ENCODE assay signal across 31 mouse cellular contexts in genomic region chr12:35013950-35014349, GRCm38 (mm10). TPM values are rescaled to one million over a fixed set of nuclear protein-coding genes. Genes with fewer than 3 reads are reported as not detected.
DNase-seq lines count a peak whose midpoint lies in the region; ATAC-seq and TF ChIP-seq lines count a peak whose summit lies in the region.
"Had no signal": no experiment of that assay in that cellular context is flagged by ENCODE, and none has a peak within 500 bp of the region (broad histone marks: within the 10 kb centered on the region; RNA-seq: fewer than 3 reads in every experiment).

No protein-coding gene starts in this region.

- WGBS in heart, adult 2 months, result 55% methylated on average over 2 of the region's 2 CpGs

- TF ChIP-seq EP300 in heart, adult 2 months (IDR thresholded peaks at IDR 0.05; ENCODE audit: insufficient read depth, low read depth, low read length), result no peak

- no peaks in the 10 kb centered on the region for H3K27me3 ChIP-seq in heart, adult 2 months (ENCODE audit: control insufficient read depth, insufficient read depth, low read length)
- H3K27me3 ChIP-seq: embryonic facial prominence, embryonic 13.5 days; embryonic facial prominence, embryonic 15.5 days; forebrain, embryonic 12.5 days had no signal

- peak; percentile 30 for ATAC-seq in granulocyte monocyte progenitor cell, adult 5-6 weeks (replicated peaks; ENCODE audit: poor library complexity, severe bottlenecking)
- ATAC-seq: forebrain, embryonic 14.5 days; forebrain, embryonic 16.5 days; Patski had no signal

- H3K27ac ChIP-seq in heart, adult 2 months, result no peak overlapping the region
- H3K27ac ChIP-seq in gastrocnemius, adult 2 months, result no peak overlapping the region
- H3K27ac ChIP-seq: embryonic facial prominence, embryonic 13.5 days; embryonic facial prominence, embryonic 15.5 days; forebrain, embryonic 10.5 days; forebrain, embryonic 12.5 days had no signal

- no peaks in the 10 kb centered on the region for H3K4me1 ChIP-seq in heart, adult 2 months (ENCODE audit: control insufficient read depth, insufficient read depth, low read length)
- H3K4me1 ChIP-seq: embryonic facial prominence, embryonic 15.5 days had no signal

- peak; percentile 85 for DNase-seq in heart, adult 11 months
- DNase-seq in heart, adult 2 months, result no peak
- DNase-seq in 416B (ENCODE audit: low read depth), result peak; percentile 46
- peak; percentile 4 for DNase-seq in R1 (ENCODE audit: low read depth, low spot score)
- no peak for DNase-seq in cerebellum, adult 11 months
- DNase-seq in gastrocnemius, adult 2 months, result no peak
- no peak for DNase-seq in ovary, postnatal 10 days (ENCODE audit: low spot score)
- DNase-seq: adrenal gland, adult 2 months; adrenal gland, postnatal 10 days; adrenal gland, postnatal 25 days; cerebellum, adult 11-12 months; cerebellum, adult 2 months; cerebellum, adult 9-10 months; cerebellum, postnatal 10 days; cerebellum, postnatal 25 days; embryo, embryonic 11 days had no signal

- intact Hi-C loops in heart, adult 2 months (cut with DNase I), result no loop called here
- intact Hi-C loops in gastrocnemius, adult 2 months (cut with DNase I), result no loop called here

- H3K4me3 ChIP-seq in heart, adult 2 months, result no peak overlapping the region
- no peak overlapping the region for H3K4me3 ChIP-seq in gastrocnemius, adult 2 months
- H3K4me3 ChIP-seq: embryonic facial prominence, embryonic 13.5 days; embryonic facial prominence, embryonic 15.5 days; erythroblast, embryonic 14.5 days; forebrain, embryonic 10.5 days; forebrain, embryonic 12.5 days had no signal

- no peak for TF ChIP-seq POLR2A in heart, adult 2 months (IDR thresholded peaks at IDR 0.05; ENCODE audit: insufficient read depth, low read depth, low read length)

- no peak overlapping the region for H3K9ac ChIP-seq in heart, adult 2 months (ENCODE audit: low read depth, low read length)
- H3K9ac ChIP-seq: embryonic facial prominence, embryonic 13.5 days; embryonic facial prominence, embryonic 15.5 days; forebrain, embryonic 12.5 days had no signal

- no peaks in the 10 kb centered on the region for H3K36me3 ChIP-seq in heart, adult 2 months (ENCODE audit: control insufficient read depth, insufficient read depth, low read length)
- H3K36me3 ChIP-seq: embryonic facial prominence, embryonic 13.5 days; embryonic facial prominence, embryonic 15.5 days; forebrain, embryonic 10.5 days; forebrain, embryonic 12.5 days had no signal

- no peaks in the 10 kb centered on the region for H3K79me2 ChIP-seq in heart, adult 2 months (replicated peaks; ENCODE audit: control insufficient read depth, insufficient read depth, low read length)

- TF ChIP-seq CTCF in heart, adult 2 months (IDR thresholded peaks at IDR 0.05), result no peak
- no peak for TF ChIP-seq CTCF in gastrocnemius, adult 2 months (IDR thresholded peaks at IDR 0.05)

RNA-seq across cellular contexts. Expression of gene Prps1l1, which starts 29.4 kb away (rescaled TPM):
- not detected for total RNA-seq in heart, adult 2 months (2021)
- not detected in 2 replicates for polyA plus RNA-seq in heart, adult 2 months (2012; rRNA removed)
- total RNA-seq in granulocyte monocyte progenitor cell, adult 5-6 weeks (2014; fragmentation: Nextera tagmentation), result not detected in 2 replicates
- total RNA-seq in granulocyte monocyte progenitor cell, adult 5-6 weeks (2017), result 0.05 and 0.95 TPM in 2 replicates
- total RNA-seq in gastrocnemius, adult 2 months (2021), result not detected
- total RNA-seq: adrenal gland, adult 2 months; adrenal gland, postnatal 10 days; adrenal gland, postnatal 25 days; adrenal gland, postnatal 4 days; ES-E14; MEL had no signal
- polyA plus RNA-seq: adrenal gland, adult 2 months; brain, embryonic 14.5 days; C2C12; cerebellum, adult 2 months; embryonic facial prominence, embryonic 11.5 days; embryonic facial prominence, embryonic 13.5 days; embryonic facial prominence, embryonic 15.5 days; erythroblast, embryonic 14.5 days; forebrain, embryonic 10.5 days; forebrain, embryonic 12.5 days; forebrain, embryonic 14.5 days; forebrain, embryonic 16.5 days; Patski had no signal

RNA-seq across cellular contexts. Expression of gene Snx13, which starts 33.0 kb away (rescaled TPM):
- 10 to 100 TPM; 54.5 to 63.6 TPM for total RNA-seq in heart, adult 2 months (2021)
- polyA plus RNA-seq in heart, adult 2 months (2012; rRNA removed), result 10.9 and 23.7 TPM in 2 replicates
- total RNA-seq in granulocyte monocyte progenitor cell, adult 5-6 weeks (2014; fragmentation: Nextera tagmentation), result 14.4 and 15.6 TPM in 2 replicates
- 26.5 and 30.5 TPM in 2 replicates for total RNA-seq in granulocyte monocyte progenitor cell, adult 5-6 weeks (2017)
- 10 to 100 TPM; 41.2 to 56.3 TPM for total RNA-seq in gastrocnemius, adult 2 months (2021)

Comparison
In these comparisons a context has a peak if more than half of its experiments do, and no peak if none do; other contexts are left out.
1. DNase-seq: peak in heart, adult 11 months (single experiment), 416B (single experiment) and R1 (single experiment); none in heart, adult 2 months (0 of 2), cerebellum, adult 11 months (single experiment), gastrocnemius, adult 2 months (single experiment) and ovary, postnatal 10 days (single experiment).